Mouse (Mus musculus): ENCODE data around the gene Hist1h4k. TPM values are rescaled to one million over a fixed set of nuclear protein-coding genes. Genes with fewer than 3 reads are reported as not detected.
"Not testable (repeated sequence)": the region's sequence is repeated elsewhere in the genome, so short reads cannot be mapped to it uniquely, and the experiment has no call there.

The Hist1h4k gene
- total RNA-seq, 1 experiment = 2,674 TPM

GRCm38 (mm10) chr13:21789925-21790324, 39.6 kb upstream of the Hist1h4k start:
- no peak for DNase-seq (ENCODE audit: low read depth, low spot score)
- H3K9ac ChIP-seq (ENCODE audit: insufficient read depth, low read depth, low read length, poor library complexity, severe bottlenecking) = no peak overlapping the region
- H3K4me3 ChIP-seq (ENCODE audit: insufficient read depth in 1 of 2, low read depth in 1 of 2, low read length in 2 of 2, poor library complexity in 1 of 2, severe bottlenecking in 1 of 2) = no peak overlapping the region
- no peaks in the 10 kb centered on the region for H3K36me3 ChIP-seq (ENCODE audit: control insufficient read depth, insufficient read depth, low read length, poor library complexity, severe bottlenecking)
- H3K9me3 ChIP-seq (ENCODE audit: control insufficient read depth, insufficient read depth, low read depth, low read length) = no peaks in the 10 kb centered on the region
- in situ Hi-C loops (cut with MboI; ENCODE audit: low sequenced_read_pairs in 2 of 2, unreplicated experiment in 2 of 2) = no loop called here
- H3K4me1 ChIP-seq (ENCODE audit: control insufficient read depth in 2 of 2, insufficient read depth in 2 of 2, low read length in 2 of 2, poor library complexity in 1 of 2) = peaks cover 7% of the 10 kb centered on the region in 2 experiments; a peak in 3 of 4 replicates
- TF ChIP-seq ZNF384 (IDR thresholded peaks at IDR 0.05; ENCODE audit: low read depth, low read length) = no peak
- TF ChIP-seq CHD2 (IDR thresholded peaks at IDR 0.05; ENCODE audit: low read depth, low read length) = no peak
- no peak for TF ChIP-seq HCFC1 (IDR thresholded peaks at IDR 0.05; ENCODE audit: borderline replicate concordance, insufficient read depth, low read length)
- no peak for TF ChIP-seq ZC3H11A (IDR thresholded peaks at IDR 0.05; ENCODE audit: borderline replicate concordance, low read depth, low read length)
- no peak for TF ChIP-seq MAFK (IDR thresholded peaks at IDR 0.05; ENCODE audit: insufficient read depth, low read depth, low read length)
- no peak overlapping the region; the same call in 1 of the 2 replicates for H3K27ac ChIP-seq (ENCODE audit: insufficient read depth, low read depth, low read length, poor library complexity, severe bottlenecking)

GRCm38 (mm10) chr13:21787760-21788593, 37.7 kb upstream of the Hist1h4k start:
- in situ Hi-C loops (cut with MboI; ENCODE audit: low sequenced_read_pairs in 2 of 2, unreplicated experiment in 2 of 2) = no loop called here
- no peak for DNase-seq (ENCODE audit: low read depth, low spot score)
- H3K4me1 ChIP-seq (ENCODE audit: control insufficient read depth in 2 of 2, insufficient read depth in 2 of 2, low read length in 2 of 2, poor library complexity in 1 of 2) = peaks cover 7% of the 10 kb centered on the region in 2 experiments; a peak in 3 of 4 replicates
- H3K4me3 ChIP-seq (ENCODE audit: insufficient read depth in 1 of 2, low read depth in 1 of 2, low read length in 2 of 2, poor library complexity in 1 of 2, severe bottlenecking in 1 of 2) = peak overlapping the region; percentile 48 to 55; a peak in 3 of 4 replicates
- no peaks in the 10 kb centered on the region for H3K9me3 ChIP-seq (ENCODE audit: control insufficient read depth, insufficient read depth, low read depth, low read length)
- peak overlapping the region; percentile 63 for H3K9ac ChIP-seq (ENCODE audit: insufficient read depth, low read depth, low read length, poor library complexity, severe bottlenecking)
- peak overlapping the region; percentile 76; the same call in 1 of the 2 replicates for H3K27ac ChIP-seq (ENCODE audit: insufficient read depth, low read depth, low read length, poor library complexity, severe bottlenecking)
- no peaks in the 10 kb centered on the region for H3K36me3 ChIP-seq (ENCODE audit: control insufficient read depth, insufficient read depth, low read length, poor library complexity, severe bottlenecking)
- TF ChIP-seq MAFK (IDR thresholded peaks at IDR 0.05; ENCODE audit: insufficient read depth, low read depth, low read length) = no peak
- peak; percentile 60 for TF ChIP-seq CHD2 (IDR thresholded peaks at IDR 0.05; ENCODE audit: low read depth, low read length)
- TF ChIP-seq ZNF384 (IDR thresholded peaks at IDR 0.05; ENCODE audit: low read depth, low read length) = no peak

GRCm38 (mm10) chr13:21786899-21787629, 36.8 kb upstream of the Hist1h4k start, which contains the start of the genes Hist1h2an and Hist1h2bp:
TSS of gene Hist1h2an (minus strand) at chr13:21787218.
TSS of gene Hist1h2bp (plus strand) at chr13:21787461.
- in situ Hi-C loops (cut with MboI; ENCODE audit: low sequenced_read_pairs in 2 of 2, unreplicated experiment in 2 of 2) = not testable (repeated sequence)

GRCm38 (mm10) chr13:21786189-21786898, 36.0 kb upstream of the Hist1h4k start:
- Histone ChIP-seq H3K27ac (ENCODE audit: insufficient read depth, low read depth, low read length, poor library complexity, severe bottlenecking) (peak overlapping the region; percentile 79; the same call in 1 of the 2 replicates), H3K9me3 (ENCODE audit: control insufficient read depth, insufficient read depth, low read depth, low read length) (no peaks in the 10 kb centered on the region), H3K4me1 (ENCODE audit: control insufficient read depth in 2 of 2, insufficient read depth in 2 of 2, low read length in 2 of 2, poor library complexity in 1 of 2) (peaks cover 2 to 6% of the 10 kb centered on the region in 2 experiments; a peak in 2 of 4 replicates), H3K4me3 (ENCODE audit: insufficient read depth in 1 of 2, low read depth in 1 of 2, low read length in 2 of 2, poor library complexity in 1 of 2, severe bottlenecking in 1 of 2) (peak overlapping the region; percentile 17 to 52), H3K36me3 (ENCODE audit: control insufficient read depth, insufficient read depth, low read length, poor library complexity, severe bottlenecking) (no peaks in the 10 kb centered on the region), H3K9ac (ENCODE audit: insufficient read depth, low read depth, low read length, poor library complexity, severe bottlenecking) (peak overlapping the region; percentile 67)
- no peak for TF ChIP-seq ZNF384 (IDR thresholded peaks at IDR 0.05; ENCODE audit: low read depth, low read length)
- TF ChIP-seq CHD2 (IDR thresholded peaks at IDR 0.05; ENCODE audit: low read depth, low read length) = 0 out of 2 replicates have a peak, but pooled peaks have one; percentile 55
- in situ Hi-C loops (cut with MboI; ENCODE audit: low sequenced_read_pairs in 2 of 2, unreplicated experiment in 2 of 2) = no loop called here
- DNase-seq (ENCODE audit: low read depth, low spot score) = no peak

More at GRCm38 (mm10) chr13:21786899-21787629, 36.8 kb upstream of the Hist1h4k start, which contains the start of the genes Hist1h2an and Hist1h2bp:
- Histone ChIP-seq H3K4me3 (ENCODE audit: insufficient read depth in 1 of 2, low read depth in 1 of 2, low read length in 2 of 2, poor library complexity in 1 of 2, severe bottlenecking in 1 of 2) (peak within 1 kb of the TSS; percentile 52 to 55), H3K27ac (ENCODE audit: insufficient read depth, low read depth, low read length, poor library complexity, severe bottlenecking) (peak within 1 kb of the TSS; percentile 84), H3K9ac (ENCODE audit: insufficient read depth, low read depth, low read length, poor library complexity, severe bottlenecking) (peak within 1 kb of the TSS; percentile 67)
- not testable (repeated sequence) for H3K36me3 ChIP-seq (ENCODE audit: control insufficient read depth, insufficient read depth, low read length, poor library complexity, severe bottlenecking); H3K4me1 ChIP-seq (ENCODE audit: control insufficient read depth in 2 of 2, insufficient read depth in 2 of 2, low read length in 2 of 2, poor library complexity in 1 of 2); H3K9me3 ChIP-seq (ENCODE audit: control insufficient read depth, insufficient read depth, low read depth, low read length)
- DNase-seq (ENCODE audit: low read depth, low spot score) = peak; percentile 92
- TF ChIP-seq CHD2 (IDR thresholded peaks at IDR 0.05; ENCODE audit: low read depth, low read length) = peak; percentile 82; the same call in 1 of the 2 replicates
